Mouse (Mus musculus) myocyte (in vitro differentiated cells): Measurements from ENCODE around the gene Eefsec.

Experiments
- MYOD1 ChIP-seq, 3 experiments: IDR thresholded peaks; one replicate each; pipeline ENCODE4 v1.6.1; 2011; ENCODE audit warnings: control low read depth in 2 of 3, low read depth in 2 of 3, mild to moderate bottlenecking in 2 of 3, moderate library complexity in 1 of 3; ENCODE audit not compliant: insufficient read length in 2 of 3, control insufficient read depth in 1 of 3
- POLR2A ChIP-seq: IDR thresholded peaks from one replicate; pipeline ENCODE4 v1.6.1; 2011; ENCODE audit warnings: low read depth, mild to moderate bottlenecking, control low read depth, moderate library complexity; ENCODE audit not compliant: insufficient read length
- REST ChIP-seq: IDR thresholded peaks from one replicate; pipeline ENCODE4 v1.6.1; 2011; ENCODE audit warnings: mild to moderate bottlenecking, control low read depth, moderate library complexity; ENCODE audit not compliant: insufficient read depth, insufficient read length

- peak in 1 of 3 experiments; percentile 17 for TF ChIP-seq MYOD1 (IDR thresholded peaks at IDR 0.05; ENCODE audit: control insufficient read depth in 1 of 3, insufficient read length in 2 of 3, low read depth in 2 of 3)
- TF ChIP-seq POLR2A, result peak; percentile 86
- TF ChIP-seq REST, result no peak
These were observed at the start of gene Eefsec for GRCm38 (mm10) chr6:88446063-88447002.
